Mouse (Mus musculus) kidney, adult 2 months (tissue): Measurements from ENCODE around the gene Fancg.

Experiments used
- CTCF ChIP-seq: fragments of 200-500 bp; conservative IDR thresholded peaks from 2 replicates; pipeline ENCODE4 v1.5.1; 2011; ENCODE audit warnings: low read depth, mild to moderate bottlenecking, control low read depth, low read length, moderate library complexity, mixed read lengths; ENCODE audit not compliant: insufficient read depth, insufficient read length
- POLR2A ChIP-seq: fragments of 200-500 bp; IDR thresholded peaks from one replicate; pipeline ENCODE4 v1.6.1; 2011; ENCODE audit warnings: low read depth, low read length, control low read depth

- TF ChIP-seq POLR2A (no peak), CTCF (no peak)
Measured at GRCm38 (mm10) chr4:43040881-43041547, 30.7 kb upstream of the Fancg start.
